Comparison of ENCODE assay signal across 17 mouse cellular contexts in the genomic region with DNA sequence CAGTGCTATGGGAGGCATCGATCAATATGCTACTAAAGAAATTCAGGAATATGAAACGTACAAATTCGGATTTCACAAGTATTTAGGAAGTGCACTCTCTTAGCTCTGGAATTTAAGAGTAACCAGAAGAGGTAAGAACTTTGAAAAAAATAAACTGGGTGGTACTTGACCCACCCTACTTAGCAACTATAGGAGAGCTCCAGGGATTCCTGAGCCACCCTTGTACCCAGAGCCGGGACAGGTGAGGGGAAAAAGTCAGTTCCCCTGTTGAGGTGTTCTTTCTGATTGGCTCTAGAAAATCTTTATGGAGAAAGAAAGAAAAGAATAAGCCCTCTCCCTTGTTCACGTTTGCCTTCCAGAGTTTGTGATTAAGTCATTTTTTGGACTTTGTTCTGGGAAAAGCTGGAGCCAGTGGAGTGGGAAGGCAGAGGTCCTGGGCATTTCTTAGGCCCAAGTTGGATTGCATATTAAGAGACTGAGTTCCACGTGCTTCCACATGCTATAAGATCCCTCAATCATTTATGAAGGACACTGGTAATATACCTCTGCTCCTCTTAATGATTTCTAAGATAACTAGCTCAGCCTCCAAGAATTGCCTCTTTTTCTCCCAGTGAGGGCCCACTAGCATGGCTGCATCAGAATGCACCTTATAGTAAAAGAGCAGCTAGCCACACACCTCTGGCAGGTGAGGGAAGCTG.
"Had no signal": no experiment of that assay in that cellular context is flagged by ENCODE, and none has a peak within 500 bp of the region (broad histone marks: within the 10 kb centered on the region; RNA-seq: fewer than 3 reads in every experiment).

No protein-coding gene starts in this region.

- H3K9ac ChIP-seq: intestine, embryonic 15.5 days; limb, embryonic 12.5 days; limb, embryonic 15.5 days; liver, embryonic 13.5 days; midbrain, embryonic 12.5 days; midbrain, embryonic 15.5 days; neural tube, embryonic 12.5 days; neural tube, embryonic 15.5 days; stomach, embryonic 15.5 days had no signal

- H3K27me3 ChIP-seq: intestine, embryonic 15.5 days; limb, embryonic 12.5 days; limb, embryonic 15.5 days; liver, embryonic 13.5 days; midbrain, embryonic 12.5 days; midbrain, embryonic 15.5 days; neural tube, embryonic 12.5 days; neural tube, embryonic 15.5 days; stomach, embryonic 15.5 days had no signal

- H3K4me2 ChIP-seq: intestine, embryonic 15.5 days; limb, embryonic 12.5 days; limb, embryonic 15.5 days; liver, embryonic 13.5 days; midbrain, embryonic 12.5 days; midbrain, embryonic 15.5 days; neural tube, embryonic 12.5 days; neural tube, embryonic 15.5 days; stomach, embryonic 15.5 days had no signal

- H3K4me3 ChIP-seq: intestine, embryonic 15.5 days; limb, embryonic 12.5 days; limb, embryonic 15.5 days; liver, embryonic 13.5 days; midbrain, embryonic 12.5 days; midbrain, embryonic 15.5 days; neural tube, embryonic 12.5 days; neural tube, embryonic 15.5 days; stomach, embryonic 15.5 days had no signal

- DNase-seq: left cerebral cortex, postnatal 4 days; liver, embryonic 13.5 days; lung, adult 2 months; right cerebral cortex, adult 18-20 months; right cerebral cortex, postnatal 25 days; spleen, adult 18-20 months; thymus, postnatal 25 days had no signal

- ATAC-seq: hindbrain, embryonic 16.5 days; intestine, embryonic 15.5 days; midbrain, embryonic 15.5 days had no signal

- H3K9me3 ChIP-seq: intestine, embryonic 15.5 days; limb, embryonic 12.5 days; limb, embryonic 15.5 days; liver, embryonic 13.5 days; midbrain, embryonic 12.5 days; midbrain, embryonic 15.5 days; neural tube, embryonic 12.5 days; neural tube, embryonic 15.5 days; stomach, embryonic 15.5 days had no signal

- H3K4me1 ChIP-seq: intestine, embryonic 15.5 days; limb, embryonic 12.5 days; limb, embryonic 15.5 days; liver, embryonic 13.5 days; midbrain, embryonic 12.5 days; midbrain, embryonic 15.5 days; neural tube, embryonic 12.5 days; stomach, embryonic 15.5 days had no signal

- H3K36me3 ChIP-seq: intestine, embryonic 15.5 days; limb, embryonic 12.5 days; limb, embryonic 15.5 days; liver, embryonic 13.5 days; midbrain, embryonic 12.5 days; midbrain, embryonic 15.5 days; neural tube, embryonic 12.5 days; neural tube, embryonic 15.5 days; stomach, embryonic 15.5 days had no signal

- H3K27ac ChIP-seq: intestine, embryonic 15.5 days; limb, embryonic 12.5 days; limb, embryonic 15.5 days; liver, embryonic 13.5 days; macrophage; midbrain, embryonic 12.5 days; midbrain, embryonic 15.5 days; neural tube, embryonic 12.5 days; neural tube, embryonic 15.5 days; stomach, embryonic 15.5 days had no signal
